Mouse (Mus musculus) stomach, postnatal 0 days (tissue): ENCODE results near the gene Arhgef39. TPM values are rescaled to one million over a fixed set of nuclear protein-coding genes. Genes with fewer than 3 reads are reported as not detected.

Source experiments
- ATAC-seq: fragments of 200-750 bp; cut with Nextera tagmentation; 2 replicates; pipeline ENCODE4 v1.8.0; 2017; ENCODE audit not compliant: low FRiP score, low TSS enrichment
- DNase-seq: peaks from one replicate; pipeline ENCODE4 v3.0.0-alpha.2; 2016; ENCODE audit warnings: low spot score
- H3K27ac ChIP-seq: fragments of 300-500 bp; sonication (generic); replicated peaks from 2 replicates; pipeline ENCODE4 v1.5.1; 2014; ENCODE audit warnings: mild to moderate bottlenecking, control low read depth
- H3K27me3 ChIP-seq: fragments of 300-500 bp; sonication (generic); 2 replicates; pipeline ENCODE4 v1.6.1; 2014; ENCODE audit warnings: low read length; ENCODE audit not compliant: control insufficient read depth, insufficient read depth
- H3K36me3 ChIP-seq: fragments of 300-500 bp; sonication (generic); 2 replicates; pipeline ENCODE4 v1.6.1; 2014; ENCODE audit warnings: low read length, mixed read lengths; ENCODE audit not compliant: control insufficient read depth, insufficient read depth
- H3K4me1 ChIP-seq: fragments of 300-500 bp; sonication (generic); replicated peaks from 2 replicates; pipeline ENCODE4 v1.6.1; 2014; ENCODE audit warnings: antibody characterized with exemption; ENCODE audit not compliant: control insufficient read depth, insufficient read depth
- H3K4me2 ChIP-seq: fragments of 300-500 bp; sonication (generic); replicated peaks from 2 replicates; pipeline ENCODE4 v1.6.1; 2014; ENCODE audit warnings: low read depth, mild to moderate bottlenecking, control low read depth, moderate library complexity
- H3K4me3 ChIP-seq: fragments of 300-500 bp; sonication (generic); 2 replicates; pipeline ENCODE4 v1.5.1; 2014; ENCODE audit warnings: low read depth, low read length, control low read depth
- H3K9ac ChIP-seq: fragments of 300-500 bp; sonication (generic); 2 replicates; pipeline ENCODE4 v1.6.1; 2014; ENCODE audit warnings: mild to moderate bottlenecking, low read length, control low read depth, mixed read lengths
- H3K9me3 ChIP-seq: fragments of 300-500 bp; sonication (generic); 2 replicates; pipeline ENCODE4 v1.6.1; 2016; ENCODE audit warnings: low read length; ENCODE audit not compliant: control insufficient read depth
- CTCF ChIP-seq: IDR thresholded peaks from 2 replicates; pipeline ENCODE4 v1.5.1; 2016; ENCODE audit warnings: antibody characterized with exemption, low read depth, mild to moderate bottlenecking, moderate library complexity
- EP300 ChIP-seq: optimal IDR thresholded peaks from 2 replicates; pipeline ENCODE3; 2016; ENCODE audit warnings: antibody characterized with exemption
- WGBS: fragments of 180-500 bp; shearing (Covaris S2); extraction: QIAGEN DNeasy Blood & Tissue Kit; methylation state at CpG from one replicate; pipeline ENCODE4 v1.1.7; 2014; 5-methylcytosine and 5-hydroxymethylcytosine counted together
- polyA plus RNA-seq: library from polyadenylated mRNA; unstranded; fragments of >200 nt; fragmentation: Nextera tagmentation; extraction: Ambion mirVana; gene quantifications from 2 replicates; pipeline ENCODE4 v1.2.1, GENCODE M21; 2015

Arhgef39 gene
- polyA plus RNA-seq, 1 experiment from 2014 or later = 11.8 TPM

DNA sequence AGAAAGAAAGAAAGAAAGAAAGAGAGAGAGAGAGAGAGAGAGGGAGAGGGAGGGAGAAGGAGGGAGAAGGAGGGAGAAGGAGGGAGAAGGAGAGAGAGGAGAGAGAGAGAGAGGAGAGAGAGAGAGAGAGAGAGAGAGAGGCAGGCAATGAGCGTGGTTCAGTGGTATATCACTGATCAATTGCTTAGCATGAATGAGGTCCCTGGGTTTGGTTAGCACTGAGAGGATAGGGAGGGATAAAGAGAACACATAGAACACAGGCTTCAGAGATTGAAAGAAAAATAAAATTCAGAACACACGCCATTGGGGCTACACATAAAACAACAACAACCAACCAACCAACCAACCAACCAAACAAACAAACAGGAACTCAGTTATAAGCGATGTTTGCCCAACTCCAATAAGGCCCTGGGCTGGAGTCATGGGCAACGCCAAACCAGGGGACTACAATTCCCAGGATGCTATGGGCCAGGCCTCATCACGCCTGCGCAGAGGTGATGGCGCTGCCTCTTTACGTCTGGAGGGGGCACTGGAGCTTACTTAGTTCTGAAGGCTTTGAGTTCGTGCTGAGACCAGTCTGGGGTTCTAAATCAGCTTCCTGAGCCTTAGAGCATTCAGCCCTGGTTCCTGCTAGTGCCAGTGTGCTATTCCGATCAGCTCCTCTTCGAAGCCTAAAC is 21.5 kb downstream of the Arhgef39 start:
- Histone ChIP-seq H3K9me3 (no peaks in the 10 kb centered on the region), H3K27ac (0 out of 2 replicates have a peak overlapping the region, but pooled peaks have one; percentile 45), H3K4me1 (no peaks in the 10 kb centered on the region), H3K9ac (peak overlapping the region; percentile 56; the same call in 1 of the 2 replicates), H3K27me3 (no peaks in the 10 kb centered on the region), H3K4me2 (peak overlapping the region; percentile 46), H3K4me3 (peak overlapping the region; percentile 24; the same call in 1 of the 2 replicates), H3K36me3 (no peaks in the 10 kb centered on the region)
- DNase-seq (peak; percentile 87), ATAC-seq (peak; percentile 90)
- no peak for TF ChIP-seq EP300
- TF ChIP-seq CTCF = peak; percentile 71
- WGBS = 21% methylated on average over 11 of the region's 11 CpGs

DNA sequence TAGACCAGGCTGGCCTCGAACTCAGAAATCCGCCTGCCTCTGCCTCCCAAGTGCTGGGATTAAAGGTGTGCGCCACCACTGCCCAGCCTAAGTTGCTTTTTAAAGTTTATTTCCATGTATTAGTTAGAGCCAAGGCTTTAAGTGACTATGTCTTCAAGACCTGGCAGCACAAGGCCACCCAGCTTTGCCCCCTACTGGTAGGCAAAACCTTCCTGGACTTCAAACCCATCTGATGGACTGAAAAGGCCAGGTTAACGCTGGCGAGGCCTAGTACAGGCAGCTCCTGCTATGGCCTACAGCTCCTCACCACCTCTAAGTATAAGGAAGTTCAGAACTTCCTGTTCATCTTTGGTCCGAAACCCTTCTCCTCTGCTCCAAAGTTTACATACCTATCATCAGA is 22.9 kb downstream of the Arhgef39 start:
- Histone ChIP-seq H3K9me3 (no peaks in the 10 kb centered on the region), H3K4me3 (no peak overlapping the region), H3K4me1 (no peaks in the 10 kb centered on the region), H3K4me2 (no peak overlapping the region), H3K27ac (no peak overlapping the region), H3K9ac (no peak overlapping the region), H3K36me3 (no peaks in the 10 kb centered on the region), H3K27me3 (no peaks in the 10 kb centered on the region)
- no peak for ATAC-seq
- TF ChIP-seq CTCF (peak; percentile 59), EP300 (no peak)
- no peak for DNase-seq
- 76% methylated on average over 5 of the region's 6 CpGs for WGBS

DNA sequence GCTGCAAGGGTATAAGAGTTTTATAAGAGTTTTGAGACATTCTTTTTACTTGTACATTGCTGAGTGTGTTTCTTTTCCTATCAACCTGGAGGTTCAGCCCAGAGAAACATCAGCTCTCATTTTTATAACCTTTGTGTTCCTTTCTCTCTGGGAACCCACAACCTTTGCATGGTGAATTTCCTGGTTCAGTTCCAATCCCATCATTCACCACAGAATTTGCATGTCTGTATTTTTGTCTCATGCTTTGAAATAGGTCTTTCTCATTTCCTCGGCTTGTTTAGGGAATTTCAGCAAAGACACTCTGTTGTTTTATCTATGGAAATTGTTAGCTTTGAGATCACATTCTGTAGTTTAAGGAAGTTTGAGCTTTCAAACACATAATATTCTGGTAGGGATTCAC is 25.9 kb downstream of the Arhgef39 start:
- Histone ChIP-seq H3K9ac (no peak overlapping the region), H3K4me2 (no peak overlapping the region), H3K4me1 (no peaks in the 10 kb centered on the region), H3K4me3 (no peak overlapping the region), H3K36me3 (no peaks in the 10 kb centered on the region), H3K27me3 (no peaks in the 10 kb centered on the region), H3K9me3 (no peaks in the 10 kb centered on the region), H3K27ac (no peak overlapping the region)
- TF ChIP-seq EP300 = no peak
- 69% methylated on average over 1 of the region's 1 CpGs for WGBS
- ATAC-seq (no peak), DNase-seq (no peak)

DNA sequence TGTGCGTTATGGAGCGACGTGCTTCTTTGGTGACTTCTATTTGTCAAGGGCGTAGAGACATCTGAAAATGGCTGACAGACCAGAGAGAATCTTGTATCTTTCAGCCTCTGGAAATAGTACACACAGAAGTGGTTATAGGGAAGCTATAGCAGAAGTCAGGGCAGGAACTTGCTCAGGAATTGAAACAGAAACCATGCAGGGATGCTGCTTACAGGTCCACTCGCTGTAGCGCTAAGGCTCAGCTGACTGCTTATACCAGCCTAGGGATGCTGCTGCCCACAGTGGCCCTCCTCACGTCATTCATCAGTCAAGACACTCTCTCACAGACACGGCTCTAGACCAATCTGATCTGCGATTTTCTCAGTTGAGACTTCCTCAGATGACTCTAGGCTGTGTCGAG is 29.2 kb downstream of the Arhgef39 start:
- H3K36me3 ChIP-seq = no peaks in the 10 kb centered on the region
- no peak overlapping the region for H3K4me3 ChIP-seq
- TF ChIP-seq CTCF = no peak
- TF ChIP-seq EP300 = no peak
- DNase-seq (no peak), ATAC-seq (no peak)
- H3K4me1 ChIP-seq = no peaks in the 10 kb centered on the region
- no peaks in the 10 kb centered on the region for H3K9me3 ChIP-seq
- H3K27me3 ChIP-seq = no peaks in the 10 kb centered on the region
- no peak overlapping the region for H3K4me2 ChIP-seq
- H3K27ac ChIP-seq = no peak overlapping the region
- WGBS = 91% methylated on average over 10 of the region's 10 CpGs
- H3K9ac ChIP-seq = no peak overlapping the region

DNA sequence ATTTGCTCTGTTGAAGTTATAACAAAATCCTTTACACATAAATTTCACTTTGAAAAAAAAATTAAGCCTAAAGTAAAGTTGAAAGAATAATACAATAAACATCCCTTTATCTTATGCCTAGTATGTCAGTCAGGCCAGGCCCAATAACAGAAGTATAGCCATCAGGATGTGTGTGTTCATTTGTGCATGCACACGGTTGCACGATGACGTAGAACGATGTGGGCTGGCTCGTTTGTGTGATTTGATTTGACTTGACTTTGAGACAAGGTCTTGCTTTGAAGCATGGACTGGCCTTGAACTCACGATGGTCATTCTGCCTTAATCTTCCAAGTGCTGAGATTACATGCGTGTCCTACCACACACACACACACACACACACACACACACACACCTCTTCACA is 32.6 kb downstream of the Arhgef39 start:
- no peaks in the 10 kb centered on the region for H3K27me3 ChIP-seq
- no peak overlapping the region for H3K9ac ChIP-seq
- no peaks in the 10 kb centered on the region for H3K9me3 ChIP-seq
- H3K27ac ChIP-seq = no peak overlapping the region
- TF ChIP-seq EP300 (no peak), CTCF (no peak)
- DNase-seq (no peak), ATAC-seq (no peak)
- H3K36me3 ChIP-seq = no peaks in the 10 kb centered on the region
- WGBS = 86% methylated on average over 7 of the region's 7 CpGs
- no peaks in the 10 kb centered on the region for H3K4me1 ChIP-seq
- no peak overlapping the region for H3K4me3 ChIP-seq
- H3K4me2 ChIP-seq = no peak overlapping the region

DNA sequence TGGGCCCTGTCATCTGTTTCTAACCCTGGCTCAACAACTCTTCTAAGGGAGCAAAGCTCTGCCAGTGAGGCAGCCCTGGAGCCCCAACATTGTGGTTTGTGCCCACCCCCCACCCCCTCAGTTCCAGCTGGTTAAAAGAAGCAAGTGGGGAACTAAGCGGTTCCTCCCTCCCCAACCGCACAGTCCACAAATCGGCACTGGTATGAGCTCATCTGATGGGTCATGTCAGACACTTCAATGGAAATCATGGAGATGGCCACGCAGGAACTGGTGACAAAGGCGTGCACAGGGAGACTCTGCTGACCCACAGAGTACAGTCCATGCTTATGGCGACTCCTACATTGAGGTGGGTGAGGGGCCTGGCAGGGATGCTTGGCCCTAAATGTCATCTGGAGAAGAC is 33.6 kb downstream of the Arhgef39 start:
- no peaks in the 10 kb centered on the region for H3K27me3 ChIP-seq
- TF ChIP-seq CTCF (no peak), EP300 (no peak)
- WGBS = 75% methylated on average over 6 of the region's 6 CpGs
- no peak overlapping the region for H3K27ac ChIP-seq
- no peaks in the 10 kb centered on the region for H3K9me3 ChIP-seq
- H3K4me3 ChIP-seq = no peak overlapping the region
- H3K4me1 ChIP-seq = no peaks in the 10 kb centered on the region
- H3K4me2 ChIP-seq = no peak overlapping the region
- ATAC-seq (no peak), DNase-seq (no peak)
- no peaks in the 10 kb centered on the region for H3K36me3 ChIP-seq
- H3K9ac ChIP-seq = no peak overlapping the region
